Mouse (Mus musculus) colon, adult 2 months (tissue): ENCODE measurements around the gene Zfyve16. TPM values are rescaled to one million over a fixed set of nuclear protein-coding genes. Genes with fewer than 3 reads are reported as not detected.

Experiments used
- polyA plus RNA-seq: library from polyadenylated mRNA; depleted of rRNA; stranded (reverse); fragments of >200 nt; gene quantifications from 2 replicates; pipeline ENCODE4 v1.2.3, GENCODE M21; 2012; rRNA removed

Gene Zfyve16
- polyA plus RNA-seq, result 1.5 and 1.9 TPM in 2 replicates

DNA sequence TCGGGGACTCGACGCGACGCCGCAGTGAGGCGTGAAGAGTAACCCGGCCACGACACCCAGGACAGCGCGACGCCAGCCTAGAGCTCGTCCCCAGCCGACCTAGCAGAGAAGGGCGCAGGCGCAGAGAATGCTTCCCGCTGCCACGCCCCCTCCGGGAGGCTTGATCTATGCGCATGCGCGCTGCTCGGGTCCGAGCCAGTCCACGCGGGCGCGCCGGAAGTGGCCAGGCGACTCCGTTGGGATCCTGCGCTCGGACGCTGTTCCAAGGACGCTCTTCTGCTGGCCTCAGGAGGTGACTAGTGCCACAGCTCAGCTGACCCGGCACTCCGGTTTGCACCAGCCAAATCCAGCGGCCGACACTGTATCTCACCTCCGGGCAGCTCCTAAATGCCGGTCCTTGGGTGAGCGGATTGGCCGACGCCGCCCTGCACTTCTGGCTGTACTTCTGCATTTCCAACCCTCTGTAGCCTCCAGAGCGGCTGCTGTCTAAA is at the start of gene Zfyve16:
TSS of gene Zfyve16 (minus strand) at position 148 of the 491 bp plus-strand sequence.

DNA sequence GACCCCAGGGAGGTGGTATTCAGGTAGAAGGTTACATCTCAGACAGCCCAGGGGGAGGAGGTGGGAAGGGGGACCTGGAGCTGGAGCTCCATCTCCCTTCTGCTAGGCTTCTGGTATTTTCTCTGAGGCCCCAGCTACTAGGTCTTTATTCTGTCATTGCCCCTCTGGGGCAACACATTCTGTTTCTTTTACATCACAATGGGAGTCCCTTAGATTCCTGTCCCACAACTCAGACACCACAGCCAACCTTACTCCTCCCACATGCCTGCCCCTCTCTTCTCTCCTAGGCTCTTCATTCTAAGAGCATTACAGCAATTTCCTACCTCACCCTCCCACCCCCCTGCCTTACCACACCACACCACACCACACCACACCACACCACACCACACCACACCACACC is 45.4 kb upstream of the Zfyve16 start, which contains the start of gene Spz1:
TSS of gene Spz1 (minus strand) at position 101 of the 400 bp plus-strand sequence.

DNA sequence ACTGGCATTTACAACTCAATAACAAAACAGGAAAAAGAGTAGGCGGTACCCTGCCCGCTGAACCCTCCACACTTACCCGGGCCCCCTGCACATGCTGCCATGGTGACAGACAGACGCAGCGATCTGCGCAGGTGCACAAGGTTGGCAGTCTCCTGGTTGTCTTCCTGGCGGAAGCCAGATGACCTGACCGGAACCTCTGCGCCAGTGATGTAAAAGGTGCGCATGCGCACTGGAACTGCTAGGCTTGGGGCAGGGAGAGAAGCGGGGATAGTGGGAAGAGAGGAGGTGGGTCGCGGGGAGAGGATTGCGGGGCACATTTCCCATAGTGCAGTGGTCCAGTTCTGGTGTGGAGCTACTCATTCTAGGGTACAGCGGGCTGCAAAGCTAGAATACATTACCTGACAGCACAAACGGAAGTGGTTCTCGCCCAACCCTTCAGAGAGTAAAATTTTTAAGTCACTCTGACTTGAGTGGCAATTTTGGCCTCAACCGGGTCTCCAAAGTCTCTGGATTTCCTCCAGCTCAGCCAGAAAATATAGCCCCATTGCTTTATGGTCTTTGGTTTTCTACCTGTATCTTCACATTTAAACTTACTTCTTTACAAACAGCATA is 46.7 kb downstream of the Zfyve16 start, which contains the start of gene Fam151b:
TSS of gene Fam151b (minus strand) at position 164 of the 612 bp plus-strand sequence.

Other genes with a start within 250 kb of the Zfyve16 start
- gene Gm20379, start 224.9 kb downstream of the Zfyve16 start, polyA plus RNA-seq, result not detected in 2 replicates
- gene Dhfr, start 176.1 kb downstream of the Zfyve16 start, polyA plus RNA-seq, result 0.64 and 0.88 TPM in 2 replicates
- gene Msh3, start 175.9 kb downstream of the Zfyve16 start, polyA plus RNA-seq, result 4.6 and 6.2 TPM in 2 replicates
- 0.05 TPM in 1 of 2 replicates, not detected in the other for gene Ankrd34b, start 105.0 kb downstream of the Zfyve16 start, polyA plus RNA-seq
- gene Fam151b, start 46.9 kb downstream of the Zfyve16 start, polyA plus RNA-seq, result 1.7 and 1.8 TPM in 2 replicates
- gene Spz1, start 45.3 kb upstream of the Zfyve16 start, polyA plus RNA-seq, result not detected in 2 replicates
- 36.1 and 46.9 TPM in 2 replicates for gene Serinc5, start 80.2 kb upstream of the Zfyve16 start, polyA plus RNA-seq